Mouse (Mus musculus): Measurements from ENCODE around the gene Zfp143.
"Not testable (repeated sequence)": the region's sequence is repeated elsewhere in the genome, so short reads cannot be mapped to it uniquely, and the experiment has no call there.

Gene Zfp143

GRCm38 (mm10) chr7:110091670-110092069, 30.7 kb downstream of the Zfp143 start:
- DNase-seq (ENCODE audit: extremely low read depth, low read depth, low spot score) = no peak

GRCm38 (mm10) chr7:110096332-110096731, 35.3 kb downstream of the Zfp143 start:
- no peak for DNase-seq (ENCODE audit: extremely low read depth, low read depth, low spot score)

- DNase-seq (ENCODE audit: extremely low read depth, low read depth, low spot score) = no peak
These were observed 36.2 kb downstream of the Zfp143 start for GRCm38 (mm10) chr7:110097106-110097793.

DNA sequence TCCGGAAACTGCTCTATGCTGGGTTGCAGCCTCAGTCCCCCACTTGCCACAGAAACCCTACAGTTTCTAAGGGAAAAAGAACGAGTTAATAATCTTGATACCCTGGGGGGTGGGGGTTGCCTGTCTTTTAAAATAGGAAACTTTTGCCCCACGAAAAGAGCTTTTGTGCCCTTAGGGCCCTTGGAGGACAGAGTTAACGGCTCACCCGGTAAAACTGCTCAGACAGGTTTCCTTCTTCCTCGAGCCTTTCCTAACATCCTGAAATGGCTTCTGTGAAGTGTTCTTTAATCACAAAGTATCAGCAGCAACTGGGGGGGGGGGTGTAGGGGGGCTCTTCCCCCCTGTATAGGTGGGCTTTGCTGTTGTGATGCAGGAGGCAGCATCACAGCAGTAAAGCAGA, 39.8 kb downstream of the Zfp143 start:
- DNase-seq (ENCODE audit: extremely low read depth, low read depth, low spot score) = no peak

GRCm38 (mm10) chr7:110101266-110101665, 40.2 kb downstream of the Zfp143 start:
- no peak for DNase-seq (ENCODE audit: extremely low read depth, low read depth, low spot score)

DNA sequence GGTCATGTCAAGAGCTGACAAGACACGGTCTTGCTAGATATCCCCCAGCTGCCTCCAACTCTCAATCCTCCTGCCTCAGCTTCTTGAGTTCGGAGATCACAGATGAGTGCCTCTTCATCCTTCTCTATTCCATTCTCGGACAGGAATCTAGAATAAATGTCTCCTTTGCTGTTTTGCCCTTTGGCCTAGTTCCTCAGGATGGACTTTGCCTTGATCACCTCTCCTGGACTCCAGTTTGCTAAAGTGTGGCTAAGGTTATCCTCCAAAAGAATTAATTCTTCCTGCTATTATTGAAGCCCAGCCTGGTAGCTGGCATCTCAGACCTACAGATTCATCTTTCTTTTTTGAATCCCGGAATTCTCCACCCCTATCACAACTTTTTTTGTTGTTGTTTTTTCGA, 44.0 kb downstream of the Zfp143 start:
- DNase-seq (ENCODE audit: extremely low read depth, low read depth, low spot score) = no peak

DNA sequence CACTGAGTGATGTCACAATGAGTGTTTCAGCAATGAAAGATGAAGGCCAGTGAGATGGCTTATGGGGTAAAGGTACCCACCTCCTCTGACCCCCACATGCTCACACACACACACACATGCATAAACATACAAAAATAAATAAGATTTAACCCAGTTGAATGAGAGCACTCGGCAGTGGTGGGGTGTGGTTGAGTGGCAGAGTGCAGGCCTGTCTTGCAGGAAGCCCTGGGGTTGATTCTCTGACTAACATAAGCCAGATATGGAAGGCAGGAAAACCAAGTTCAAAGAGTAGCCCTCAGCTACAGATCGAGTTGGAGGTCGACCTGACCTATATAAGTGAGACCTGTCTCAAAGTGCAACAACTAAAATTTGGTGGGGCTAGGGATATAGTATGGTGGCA, 45.6 kb downstream of the Zfp143 start:
- DNase-seq (ENCODE audit: extremely low read depth, low read depth, low spot score) = no peak

- not testable (repeated sequence) for DNase-seq (ENCODE audit: extremely low read depth, low read depth, low spot score)
These were observed 47.5 kb downstream of the Zfp143 start for GRCm38 (mm10) chr7:110108524-110108923.

GRCm38 (mm10) chr7:110108967-110109610, 48.1 kb downstream of the Zfp143 start:
- DNase-seq (ENCODE audit: extremely low read depth, low read depth, low spot score) = no peak

DNA sequence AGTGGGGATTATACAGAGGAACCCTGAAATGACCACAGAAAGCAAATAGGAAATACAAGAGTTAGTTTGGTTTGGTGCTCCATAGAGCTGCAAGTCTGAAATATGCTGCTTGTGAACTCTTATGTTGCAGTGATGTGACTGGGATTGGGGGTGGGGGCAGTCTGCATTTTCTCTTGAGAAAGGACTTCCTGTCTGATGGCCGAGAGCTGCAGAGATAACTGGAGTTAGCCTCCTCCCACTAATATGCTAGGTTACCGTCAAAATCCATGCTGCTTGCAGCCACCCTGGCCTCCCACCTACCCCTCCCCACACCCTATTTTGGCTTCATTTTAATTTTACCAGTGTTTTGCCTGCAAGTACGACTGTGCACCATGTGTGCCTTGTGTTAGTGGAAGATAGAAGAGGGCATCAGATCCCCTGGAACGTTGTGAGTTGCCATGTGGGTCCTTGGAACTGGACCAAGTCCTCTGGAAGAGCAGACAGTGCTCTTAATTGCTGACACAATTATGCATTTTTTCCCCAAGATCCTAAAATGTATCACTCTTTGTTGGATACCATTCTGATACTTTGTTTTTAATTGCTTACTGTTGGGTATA, 49.1 kb downstream of the Zfp143 start:
- no peak for DNase-seq (ENCODE audit: extremely low read depth, low read depth, low spot score)

GRCm38 (mm10) chr7:110114699-110115098, 53.7 kb downstream of the Zfp143 start:
- no peak for DNase-seq (ENCODE audit: extremely low read depth, low read depth, low spot score)

GRCm38 (mm10) chr7:110116731-110117291, 55.8 kb downstream of the Zfp143 start:
- peak; percentile 61 for DNase-seq (ENCODE audit: extremely low read depth, low read depth, low spot score)

DNA sequence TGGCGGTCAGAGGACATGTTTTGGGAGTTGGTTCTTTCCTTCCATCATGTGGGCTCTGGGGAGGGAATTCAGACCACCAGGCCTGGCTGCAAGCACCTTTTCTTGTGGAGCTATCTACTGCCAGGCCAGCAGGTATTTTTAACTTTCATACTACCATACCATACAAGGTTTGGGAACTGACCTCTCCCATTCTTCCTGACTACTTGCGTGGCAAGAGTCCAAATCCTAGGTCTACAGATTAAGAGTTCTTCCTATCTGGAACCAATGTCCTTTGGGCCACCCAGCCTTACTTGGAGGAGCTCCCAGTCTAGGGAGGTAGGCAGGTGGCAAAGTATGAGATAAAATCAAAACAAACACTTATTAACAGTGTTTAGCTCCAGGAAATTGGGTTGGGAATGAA, 57.4 kb downstream of the Zfp143 start:
- no peak for DNase-seq (ENCODE audit: extremely low read depth, low read depth, low spot score)

DNA sequence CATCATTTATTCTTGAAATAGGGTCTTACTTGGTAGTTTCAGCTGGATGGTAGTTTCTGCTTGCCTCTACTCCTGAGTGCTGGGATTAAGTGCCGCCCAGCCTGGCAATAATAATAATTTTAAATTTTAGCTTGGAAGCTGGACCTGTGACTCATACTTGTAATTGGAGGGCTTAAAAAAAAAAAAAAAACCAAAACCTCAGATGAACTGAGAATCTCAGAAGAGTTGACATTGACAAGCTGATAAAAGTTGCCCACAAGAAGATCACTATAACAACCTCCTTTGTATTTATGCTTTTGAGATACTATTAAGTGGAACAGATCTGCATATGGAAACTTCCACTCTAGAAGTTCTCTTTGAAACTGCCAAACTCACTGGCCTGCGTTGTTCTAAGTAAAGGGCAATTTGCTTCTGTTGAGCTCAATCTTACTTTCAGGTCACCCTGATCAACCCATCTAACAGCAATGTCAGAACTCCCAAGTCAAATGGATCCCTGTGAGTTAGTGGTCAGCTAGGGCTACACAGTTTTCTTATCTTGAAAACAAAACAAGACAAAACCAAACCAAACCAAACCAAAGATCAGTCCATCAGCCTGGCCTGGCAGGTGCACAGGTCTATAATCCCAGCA, 59.3 kb downstream of the Zfp143 start:
- no peak for DNase-seq (ENCODE audit: extremely low read depth, low read depth, low spot score)

GRCm38 (mm10) chr7:110121162-110121515, 60.1 kb downstream of the Zfp143 start:
- DNase-seq (ENCODE audit: extremely low read depth, low read depth, low spot score) = no peak

GRCm38 (mm10) chr7:110121516-110122288, 60.7 kb downstream of the Zfp143 start, which contains the start of gene Wee1:
Gene Wee1, plus strand, starts transcription at chr7:110122046.
- no peak for DNase-seq (ENCODE audit: extremely low read depth, low read depth, low spot score)

DNA sequence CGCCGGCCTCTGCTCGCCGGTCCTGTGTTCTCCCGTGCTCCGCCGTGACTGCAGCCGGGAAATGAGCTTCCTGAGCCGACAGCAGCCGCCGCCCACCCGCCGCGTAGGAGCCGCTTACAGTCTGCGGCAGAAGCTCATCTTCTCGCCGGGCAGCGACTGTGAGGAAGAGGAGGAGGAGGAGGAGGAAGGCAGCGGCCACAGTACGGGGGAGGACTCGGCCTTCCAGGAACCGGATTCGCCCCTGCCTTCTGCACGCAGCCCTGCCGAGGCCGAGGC, 61.2 kb downstream of the Zfp143 start:
- DNase-seq (ENCODE audit: extremely low read depth, low read depth, low spot score) = no peak

GRCm38 (mm10) chr7:110122565-110123422, 61.8 kb downstream of the Zfp143 start:
- no peak for DNase-seq (ENCODE audit: extremely low read depth, low read depth, low spot score)

- no peak for DNase-seq (ENCODE audit: extremely low read depth, low read depth, low spot score)
These were observed 63.0 kb downstream of the Zfp143 start for GRCm38 (mm10) chr7:110123844-110124555.

Data from fat pad, adult 2 months (tissue).